Mouse (Mus musculus) heart, postnatal 10 days (tissue): ENCODE data around the gene Sp1. TPM values are rescaled to one million over a fixed set of nuclear protein-coding genes. Genes with fewer than 3 reads are reported as not detected.

Experiments used
- DNase-seq, 2 experiments: peaks; one replicate each; pipeline ENCODE4 v3.0.0; 2021
- intact Hi-C: fragments of 180-260 bp; cut with DNase I; formaldehyde crosslinking; loops from one replicate; pipeline ENCODE4 v1.15.1; 2025
- total RNA-seq, 2 experiments: library from RNA; stranded (reverse); gene quantifications; 2 replicates each; pipeline ENCODE4 v1.2.3; 2021

Sp1 gene
- total RNA-seq, 2 experiments from 2014 or later = 57.7 to 68.4 TPM

- intact Hi-C loops = loop anchor here (1.0 to 5.0 kb wide), 2 partner anchors 10 to 197 kb away; no protein-coding TSS in a partner anchor
- DNase-seq = peak; percentile 88 to 89
Observed at GRCm38 (mm10) chr15:102470605-102471294, 64.8 kb downstream of the Sp1 start.

- intact Hi-C loops = loop anchor here (1.0 to 5.0 kb wide), 2 partner anchors 9 to 196 kb away; no protein-coding TSS in a partner anchor
- no peak for DNase-seq
Observed at GRCm38 (mm10) chr15:102471295-102471645, 65.3 kb downstream of the Sp1 start.

GRCm38 (mm10) chr15:102471727-102472126 lies 65.8 kb downstream of the Sp1 start:
- intact Hi-C loops = loop anchor here (1.0 to 5.0 kb wide), 3 partner anchors 9 to 196 kb away; no protein-coding TSS in a partner anchor
- DNase-seq = no peak

GRCm38 (mm10) chr15:102473246-102473645 lies 67.3 kb downstream of the Sp1 start:
- no peak for DNase-seq
- intact Hi-C loops = loop anchor here (2.0 to 5.0 kb wide), 2 partner anchors 24 to 194 kb away; no protein-coding TSS in a partner anchor

DNA sequence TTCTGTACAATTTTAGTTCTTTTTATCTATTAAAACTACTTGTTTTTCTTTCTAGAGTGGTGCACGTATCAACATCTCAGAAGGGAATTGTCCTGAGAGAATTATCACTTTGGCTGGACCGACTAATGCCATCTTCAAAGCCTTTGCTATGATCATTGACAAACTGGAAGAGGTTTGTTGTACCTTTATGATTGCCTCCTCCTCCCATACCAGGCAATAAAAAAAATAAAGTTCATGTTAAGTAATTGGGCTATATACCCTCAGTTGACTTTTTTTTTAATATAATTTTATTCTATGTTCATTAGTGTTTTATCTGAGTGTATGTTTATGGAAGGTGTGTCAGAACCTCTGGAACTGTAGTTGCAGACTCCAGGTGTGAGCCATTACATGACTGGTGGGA lies 68.6 kb downstream of the Sp1 start:
- DNase-seq = no peak
- intact Hi-C loops = loop anchor here (2.0 to 5.0 kb wide), 2 partner anchors 14 to 193 kb away; no protein-coding TSS in a partner anchor

DNA sequence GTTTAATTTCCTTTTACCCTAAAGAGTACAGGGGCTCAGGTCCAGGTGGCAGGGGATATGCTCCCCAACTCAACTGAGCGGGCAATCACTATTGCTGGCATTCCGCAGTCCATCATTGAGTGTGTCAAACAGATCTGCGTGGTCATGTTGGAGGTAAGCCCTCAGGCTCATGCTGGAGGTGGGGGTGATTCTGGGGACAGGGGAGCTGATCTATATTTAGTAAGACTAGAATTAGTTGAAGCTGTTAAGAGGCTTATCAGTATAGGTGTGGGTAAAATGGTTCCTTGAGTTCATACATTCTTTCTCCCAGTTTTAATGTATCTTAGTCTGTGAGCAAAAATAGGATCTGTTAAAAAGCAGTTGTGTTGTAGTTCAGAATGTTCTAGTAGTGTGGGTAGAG lies 77.2 kb downstream of the Sp1 start:
- DNase-seq = no peak

DNA sequence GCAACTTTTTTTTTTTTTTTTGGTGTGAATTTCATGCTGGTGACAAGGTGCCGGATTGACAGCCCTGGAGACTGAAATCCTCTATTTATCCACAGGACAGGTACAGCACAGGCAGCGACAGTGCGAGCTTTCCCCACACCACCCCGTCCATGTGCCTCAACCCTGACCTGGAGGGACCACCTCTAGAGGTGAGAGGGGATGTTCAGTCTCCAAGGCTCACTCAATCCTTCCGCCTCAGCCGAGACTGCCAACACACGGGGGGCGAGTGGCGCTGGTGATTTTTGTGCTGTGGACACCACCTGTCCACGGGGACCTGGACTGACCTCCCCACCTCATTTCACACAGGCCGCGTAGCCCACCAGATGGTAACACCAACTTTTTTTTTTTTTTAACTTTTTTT lies 79.9 kb downstream of the Sp1 start:
- no peak for DNase-seq
- intact Hi-C loops = no loop called here

More for the DNA sequence above, 77.2 kb downstream of the Sp1 start:
- intact Hi-C loops = no loop called here

Other genes starting within 250 kb of the Sp1 start
- 10 to 100 TPM; 48.2 to 48.3 TPM for gene Zfp740, start 202.9 kb upstream of the Sp1 start, total RNA-seq
- 10 to 100 TPM; 25.6 to 33.8 TPM for gene Csad, start 201.4 kb upstream of the Sp1 start, total RNA-seq
- 1 to 10 TPM; 1.9 to 2.0 TPM for gene Itgb7, start 174.2 kb upstream of the Sp1 start, total RNA-seq
- 10 to 100 TPM; 23.2 to 27.2 TPM for gene Rarg, start 148.6 kb upstream of the Sp1 start, total RNA-seq
- not detected for gene Gm9918, start 135.6 kb upstream of the Sp1 start, total RNA-seq
- gene Mfsd5, start 126.7 kb upstream of the Sp1 start, total RNA-seq = 10 to 100 TPM; 20.6 to 23.8 TPM
- 10 to 100 TPM in 1 of 2 experiments, 1 to 10 TPM in 1; 7.5 to 10.7 TPM for gene Espl1, start 109.9 kb upstream of the Sp1 start, total RNA-seq
- gene Pfdn5, start 80.0 kb upstream of the Sp1 start, total RNA-seq = 100 to 1,000 TPM; 336 to 346 TPM
- gene Myg1, start 74.4 kb upstream of the Sp1 start, total RNA-seq = 10 to 100 TPM; 28.3 to 31.5 TPM
- 10 to 100 TPM; 16.2 to 16.4 TPM for gene Aaas, start 55.4 kb upstream of the Sp1 start, total RNA-seq
- not detected for gene Sp7, start 39.0 kb upstream of the Sp1 start, total RNA-seq
- gene Amhr2, start 39.2 kb downstream of the Sp1 start, total RNA-seq = 1 to 10 TPM in 1 of 2 experiments, under 1 TPM in 1; 0.67 to 1.4 TPM
- 10 to 100 TPM; 23.3 to 27.3 TPM for gene Prr13, start 52.9 kb downstream of the Sp1 start, total RNA-seq
- 100 to 1,000 TPM; 547 to 592 TPM for gene Pcbp2, start 64.4 kb downstream of the Sp1 start, total RNA-seq
- gene Gm10337, start 97.6 kb downstream of the Sp1 start, total RNA-seq = 1 to 10 TPM in 1 of 2 experiments, not detected in 1; 3.6 TPM
- gene Map3k12, start 110.9 kb downstream of the Sp1 start, total RNA-seq = 1 to 10 TPM; 5.1 to 5.2 TPM
- 10 to 100 TPM; 45.9 to 53.1 TPM for gene Tarbp2, start 112.0 kb downstream of the Sp1 start, total RNA-seq
- 1 to 10 TPM; 1.4 to 3.8 TPM for gene Npff, start 118.8 kb downstream of the Sp1 start, total RNA-seq
- 1 to 10 TPM in 1 of 2 experiments, not detected in 1; 1.2 TPM for gene Gm28047, start 218.9 kb downstream of the Sp1 start, total RNA-seq
- 10 to 100 TPM; 71.3 to 79.2 TPM for gene Atf7, start 219.3 kb downstream of the Sp1 start, total RNA-seq